ENCODE assay signal across 30 mouse cellular contexts in the genomic region with DNA sequence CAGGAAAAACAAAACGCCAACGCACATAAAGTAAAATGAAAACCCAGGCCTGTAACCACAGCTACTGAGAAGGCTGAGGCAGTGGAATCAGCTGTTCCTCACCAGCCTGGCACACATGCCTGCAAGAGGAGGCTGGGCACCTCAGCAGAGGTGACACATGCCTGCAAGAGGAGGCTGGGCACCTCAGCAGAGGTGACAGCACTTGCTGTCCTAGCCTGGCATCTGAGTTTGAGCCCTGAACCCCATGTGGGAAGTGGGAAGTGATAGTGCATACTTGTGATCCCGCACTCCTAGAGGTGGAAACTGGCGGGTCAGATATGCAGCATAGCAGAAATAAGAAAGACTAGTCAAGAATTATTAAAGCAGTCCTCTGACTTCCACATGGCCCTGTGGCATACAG. TPM values are rescaled to one million over a fixed set of nuclear protein-coding genes. Genes with fewer than 3 reads are reported as not detected.
DNase-seq lines count a peak whose midpoint lies in the region; ATAC-seq and TF ChIP-seq lines count a peak whose summit lies in the region.
"Had no signal": no experiment of that assay in that cellular context is flagged by ENCODE, and none has a peak within 500 bp of the region (broad histone marks: within the 10 kb centered on the region; RNA-seq: fewer than 3 reads in every experiment).

No protein-coding gene starts in this region.

- DNase-seq in frontal cortex, postnatal 14 days (ENCODE audit: low spot score in 2 of 2) = no peak
- peak; percentile 54 for DNase-seq in heart, embryonic 10.5 days (ENCODE audit: low spot score)
- DNase-seq in heart, adult 2 months = no peak
- DNase-seq in layer of hippocampus, adult 9-11 months = peak; percentile 45
- DNase-seq in layer of hippocampus, postnatal 36 days = no peak
- peak; percentile 25 for DNase-seq in right cerebral cortex, adult 18-20 months
- DNase-seq in right cerebral cortex, adult 2 months (ENCODE audit: low spot score in 2 of 2) = no peak
- DNase-seq: adrenal gland, adult 8-10 months; adrenal gland, postnatal 14 days; adrenal gland, postnatal 36 days; B cell, adult 2 months; cerebellum, adult 11 months; cerebellum, adult 18-20 months; cerebellum, adult 8-10 months; cerebellum, adult 9-11 months; cerebellum, postnatal 14 days; cerebellum, postnatal 36 days; embryo, embryonic 11 days had no signal

- no peaks in the 10 kb centered on the region for H3K4me1 ChIP-seq in heart, embryonic 10.5 days
- H3K4me1 ChIP-seq in heart, adult 2 months (ENCODE audit: control insufficient read depth, insufficient read depth, low read length) = no peaks in the 10 kb centered on the region
- H3K4me1 ChIP-seq: embryonic facial prominence, embryonic 13.5 days; embryonic facial prominence, embryonic 15.5 days; forebrain, embryonic 10.5 days; forebrain, embryonic 12.5 days had no signal

- WGBS in heart, embryonic 10.5 days = 94% methylated on average over 4 of the region's 4 CpGs
- WGBS in heart, adult 2 months = 95% methylated on average over 4 of the region's 4 CpGs

- no peak overlapping the region for H3K9ac ChIP-seq in heart, adult 2 months (ENCODE audit: low read depth, low read length)
- H3K9ac ChIP-seq: embryonic facial prominence, embryonic 13.5 days; embryonic facial prominence, embryonic 15.5 days; forebrain, embryonic 12.5 days had no signal

- TF ChIP-seq CTCF in heart, adult 2 months (IDR thresholded peaks at IDR 0.05) = no peak

- intact Hi-C loops in heart, adult 2 months (cut with DNase I) = no loop called here

- H3K9me3 ChIP-seq in heart, embryonic 10.5 days = no peaks in the 10 kb centered on the region
- H3K9me3 ChIP-seq: embryonic facial prominence, embryonic 13.5 days; embryonic facial prominence, embryonic 15.5 days; forebrain, embryonic 10.5 days; forebrain, embryonic 12.5 days; G1E had no signal

- no peaks in the 10 kb centered on the region for H3K79me2 ChIP-seq in heart, adult 2 months (replicated peaks; ENCODE audit: control insufficient read depth, insufficient read depth, low read length)

- H3K4me3 ChIP-seq in heart, embryonic 10.5 days = no peak overlapping the region
- H3K4me3 ChIP-seq in heart, adult 2 months = no peak overlapping the region
- H3K4me3 ChIP-seq: embryonic facial prominence, embryonic 13.5 days; embryonic facial prominence, embryonic 15.5 days; erythroblast, embryonic 14.5 days; forebrain, embryonic 10.5 days; forebrain, embryonic 12.5 days had no signal

- H3K36me3 ChIP-seq in heart, embryonic 10.5 days = peaks cover 99% of the 10 kb centered on the region
- H3K36me3 ChIP-seq in heart, adult 2 months (ENCODE audit: control insufficient read depth, insufficient read depth, low read length) = no peaks in the 10 kb centered on the region

- H3K27me3 ChIP-seq in heart, embryonic 10.5 days (ENCODE audit: insufficient read depth, poor library complexity, severe bottlenecking) = no peaks in the 10 kb centered on the region
- H3K27me3 ChIP-seq in heart, adult 2 months (ENCODE audit: control insufficient read depth, insufficient read depth, low read length) = no peaks in the 10 kb centered on the region
- H3K27me3 ChIP-seq: CH12.LX; embryonic facial prominence, embryonic 13.5 days; embryonic facial prominence, embryonic 15.5 days; forebrain, embryonic 12.5 days; Patski had no signal

- TF ChIP-seq EP300 in heart, adult 2 months (IDR thresholded peaks at IDR 0.05; ENCODE audit: insufficient read depth, low read depth, low read length) = no peak

- no peak overlapping the region for H3K27ac ChIP-seq in heart, embryonic 10.5 days
- no peak overlapping the region for H3K27ac ChIP-seq in heart, adult 2 months
- H3K27ac ChIP-seq: embryonic facial prominence, embryonic 13.5 days; embryonic facial prominence, embryonic 15.5 days; forebrain, embryonic 10.5 days; forebrain, embryonic 12.5 days had no signal

- ATAC-seq in frontal cortex, adult (ENCODE audit: low TSS enrichment) = peak; percentile 50; the same call in 1 of the 2 replicates
- ATAC-seq: activated CD4-positive, CD25-positive, alpha-beta regulatory T cell, adult 4 months; CD4-positive, CD25-positive, alpha-beta regulatory T cell, adult 4 months; forebrain, embryonic 14.5 days; Patski had no signal

- no peak for TF ChIP-seq POLR2A in heart, adult 2 months (IDR thresholded peaks at IDR 0.05; ENCODE audit: insufficient read depth, low read depth, low read length)

RNA-seq across cellular contexts. Expression of a gene that starts 7.4 kb away (rescaled TPM):
- 276 and 285 TPM in 2 replicates for polyA plus RNA-seq in heart, embryonic 10.5 days (2016; fragmentation: Nextera tagmentation; extraction: Ambion mirVana)
- 10 to 100 TPM; 39.8 to 49.3 TPM for total RNA-seq in heart, adult 2 months (2021)
- 37.8 and 51.3 TPM in 2 replicates for polyA plus RNA-seq in heart, adult 2 months (2012; rRNA removed)
- 10 to 100 TPM; 22.3 to 24.2 TPM for total RNA-seq in layer of hippocampus, postnatal 36 days (2021)

RNA-seq across cellular contexts. Expression of a gene that starts 10.1 kb away (rescaled TPM):
- 22.8 and 26.3 TPM in 2 replicates for polyA plus RNA-seq in heart, embryonic 10.5 days (2016; fragmentation: Nextera tagmentation; extraction: Ambion mirVana)
- total RNA-seq in heart, adult 2 months (2021) = 10 to 100 TPM; 13.9 to 15.3 TPM
- polyA plus RNA-seq in heart, adult 2 months (2012; rRNA removed) = 15.5 and 17.9 TPM in 2 replicates
- total RNA-seq in layer of hippocampus, postnatal 36 days (2021) = 10 to 100 TPM; 50.9 to 52.1 TPM

RNA-seq across cellular contexts. Expression of a gene that starts 16.9 kb away (rescaled TPM):
- polyA plus RNA-seq in heart, embryonic 10.5 days (2016; fragmentation: Nextera tagmentation; extraction: Ambion mirVana) = 258 and 270 TPM in 2 replicates
- 10 to 100 TPM; 12.8 TPM for total RNA-seq in heart, adult 2 months (2021)
- 12.7 and 14.2 TPM in 2 replicates for polyA plus RNA-seq in heart, adult 2 months (2012; rRNA removed)
- 10 to 100 TPM; 43.4 to 49.9 TPM for total RNA-seq in layer of hippocampus, postnatal 36 days (2021)

RNA-seq across cellular contexts. Expression of a gene that starts 25.6 kb away (rescaled TPM):
- polyA plus RNA-seq in heart, embryonic 10.5 days (2016; fragmentation: Nextera tagmentation; extraction: Ambion mirVana) = 35.2 and 36.6 TPM in 2 replicates
- total RNA-seq in heart, adult 2 months (2021) = 10 to 100 TPM; 18.9 to 20.6 TPM
- polyA plus RNA-seq in heart, adult 2 months (2012; rRNA removed) = 34.3 and 51.3 TPM in 2 replicates
- total RNA-seq in layer of hippocampus, postnatal 36 days (2021) = 10 to 100 TPM; 14.5 to 15.9 TPM

RNA-seq across cellular contexts. Expression of a gene that starts 27.9 kb away (rescaled TPM):
- polyA plus RNA-seq in heart, embryonic 10.5 days (2016; fragmentation: Nextera tagmentation; extraction: Ambion mirVana) = 23.4 and 25.0 TPM in 2 replicates
- total RNA-seq in heart, adult 2 months (2021) = 10 to 100 TPM; 73.9 to 79.6 TPM
- 23.1 and 41.1 TPM in 2 replicates for polyA plus RNA-seq in heart, adult 2 months (2012; rRNA removed)
- total RNA-seq in layer of hippocampus, postnatal 36 days (2021) = 100 to 1,000 TPM; 136 to 157 TPM

Comparison
In these comparisons a context has a peak if more than half of its experiments do, and no peak if none do; other contexts are left out.
1. DNase-seq: peak in heart, embryonic 10.5 days (single experiment), layer of hippocampus, adult 9-11 months (single experiment) and right cerebral cortex, adult 18-20 months (single experiment); none in frontal cortex, postnatal 14 days (0 of 2), heart, adult 2 months (0 of 2), layer of hippocampus, postnatal 36 days (0 of 2) and right cerebral cortex, adult 2 months (0 of 2).